Mouse (Mus musculus): ENCODE results near the gene Stk24. TPM values are rescaled to one million over a fixed set of nuclear protein-coding genes. Genes with fewer than 3 reads are reported as not detected.

Stk24 gene
- polyA plus RNA-seq, 1 experiment from 2014 or later: 35.1 TPM

DNA sequence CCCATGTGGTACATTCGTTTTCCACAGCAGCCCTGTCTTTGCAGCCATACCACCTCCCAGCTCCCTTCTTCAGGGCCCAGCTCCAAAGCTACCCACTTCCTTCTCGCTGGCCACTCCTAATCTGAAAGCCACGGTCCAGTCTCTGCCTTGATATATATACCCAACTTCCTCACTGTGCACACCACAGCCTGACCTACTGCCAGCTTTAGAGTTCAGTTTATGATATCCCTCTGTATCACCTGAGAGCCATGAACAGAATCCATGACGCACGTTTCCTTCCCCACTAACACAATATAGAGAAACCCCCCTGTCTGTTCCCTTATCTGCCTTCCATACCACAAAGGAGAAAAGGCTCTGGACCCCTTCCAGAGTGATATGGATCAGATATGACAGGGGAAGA is 61.4 kb downstream of the Stk24 start:
- no peak overlapping the region for H3K9ac ChIP-seq
- H3K27ac ChIP-seq: no peak overlapping the region
- no peaks in the 10 kb centered on the region for H3K9me3 ChIP-seq
- H3K4me2 ChIP-seq (replicated peaks): no peak overlapping the region
- H3K4me1 ChIP-seq: peaks cover 50% of the 10 kb centered on the region
- 75% methylated on average over 5 of the region's 5 CpGs for WGBS
- H3K27me3 ChIP-seq: no peaks in the 10 kb centered on the region
- H3K4me3 ChIP-seq: no peak overlapping the region
- no peak for ATAC-seq (ENCODE audit: low FRiP score, low read depth)
- H3K36me3 ChIP-seq: no peaks in the 10 kb centered on the region

GRCm38 (mm10) chr14:121317312-121317671 is 62.5 kb downstream of the Stk24 start:
- H3K4me2 ChIP-seq (replicated peaks): no peak overlapping the region
- no peak overlapping the region for H3K9ac ChIP-seq
- peaks cover 50% of the 10 kb centered on the region for H3K4me1 ChIP-seq
- no peaks in the 10 kb centered on the region for H3K36me3 ChIP-seq
- peak overlapping the region; percentile 44; the same call in 1 of the 2 replicates for H3K27ac ChIP-seq
- ATAC-seq (ENCODE audit: low FRiP score, low read depth): peak; percentile 16; the same call in 1 of the 2 replicates
- H3K4me3 ChIP-seq: no peak overlapping the region
- no peaks in the 10 kb centered on the region for H3K27me3 ChIP-seq
- 95% methylated on average over 3 of the region's 3 CpGs for WGBS
- no peaks in the 10 kb centered on the region for H3K9me3 ChIP-seq

DNA sequence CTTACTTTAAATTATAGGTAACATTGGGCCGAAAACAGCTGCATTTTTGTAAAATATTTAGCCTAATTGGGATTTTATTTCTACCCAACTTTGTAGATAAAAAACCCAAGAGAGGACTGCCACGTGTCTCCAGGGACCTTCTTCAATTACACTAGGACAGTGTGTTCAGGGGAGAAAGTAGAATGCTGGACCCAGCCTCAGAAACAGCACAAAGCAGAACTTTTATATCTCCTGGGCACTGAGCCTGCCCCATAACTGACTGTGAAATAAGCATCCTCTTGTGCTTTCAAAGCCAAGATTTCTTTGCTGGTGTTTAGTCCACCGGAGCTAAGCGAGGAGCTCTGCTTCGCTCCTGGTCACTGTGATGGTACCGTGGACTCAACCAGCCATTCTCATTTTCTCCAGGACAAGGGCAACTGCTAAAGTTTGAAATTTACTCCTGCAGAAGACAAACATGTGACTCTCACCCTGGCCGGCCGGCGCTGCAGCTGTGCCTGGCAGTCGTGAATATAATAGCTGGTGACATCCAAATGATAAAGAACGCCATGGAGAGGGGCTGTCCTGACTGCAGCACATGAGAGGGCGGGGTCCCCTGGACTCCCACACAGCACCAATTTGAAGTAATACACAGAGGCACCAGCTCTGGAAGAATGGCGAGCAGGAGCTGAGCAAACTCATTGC is 63.0 kb downstream of the Stk24 start:
- ATAC-seq (ENCODE audit: low FRiP score, low read depth): peak; percentile 65
- no peak overlapping the region for H3K9ac ChIP-seq
- no peaks in the 10 kb centered on the region for H3K36me3 ChIP-seq
- no peak overlapping the region for H3K4me3 ChIP-seq
- H3K4me1 ChIP-seq: peaks cover 50% of the 10 kb centered on the region
- H3K27ac ChIP-seq: peak overlapping the region; percentile 44; the same call in 1 of the 2 replicates
- H3K4me2 ChIP-seq (replicated peaks): no peak overlapping the region
- no peaks in the 10 kb centered on the region for H3K9me3 ChIP-seq
- 65% methylated on average over 13 of the region's 13 CpGs for WGBS
- H3K27me3 ChIP-seq: no peaks in the 10 kb centered on the region

DNA sequence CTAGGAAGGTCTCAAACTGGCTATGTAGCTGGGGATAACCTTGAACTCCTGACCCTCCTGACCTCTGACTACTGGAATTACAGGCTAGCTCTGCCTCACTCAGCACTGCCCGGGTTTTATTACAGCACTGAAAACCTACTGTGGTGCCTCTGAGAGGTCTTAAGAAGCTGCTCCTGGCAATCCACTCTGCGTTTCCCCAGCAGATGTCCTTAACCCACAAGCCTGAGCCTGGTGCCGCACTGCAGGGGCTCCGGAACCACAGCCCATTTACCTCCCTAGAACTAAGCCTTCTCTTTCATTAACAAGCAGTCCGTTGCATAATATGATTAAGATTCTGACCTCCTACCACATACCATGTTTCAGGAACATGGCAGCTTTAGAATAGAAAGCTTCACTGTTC is 63.7 kb downstream of the Stk24 start:
- H3K27ac ChIP-seq: no peak overlapping the region; the same call in 1 of the 2 replicates
- no peak overlapping the region for H3K4me2 ChIP-seq (replicated peaks)
- no peaks in the 10 kb centered on the region for H3K27me3 ChIP-seq
- H3K4me1 ChIP-seq: peaks cover 56% of the 10 kb centered on the region
- H3K9ac ChIP-seq: no peak overlapping the region
- no peak overlapping the region for H3K4me3 ChIP-seq
- 36% methylated on average over 5 of the region's 5 CpGs for WGBS
- no peaks in the 10 kb centered on the region for H3K36me3 ChIP-seq
- ATAC-seq (ENCODE audit: low FRiP score, low read depth): no peak
- H3K9me3 ChIP-seq: no peaks in the 10 kb centered on the region

DNA sequence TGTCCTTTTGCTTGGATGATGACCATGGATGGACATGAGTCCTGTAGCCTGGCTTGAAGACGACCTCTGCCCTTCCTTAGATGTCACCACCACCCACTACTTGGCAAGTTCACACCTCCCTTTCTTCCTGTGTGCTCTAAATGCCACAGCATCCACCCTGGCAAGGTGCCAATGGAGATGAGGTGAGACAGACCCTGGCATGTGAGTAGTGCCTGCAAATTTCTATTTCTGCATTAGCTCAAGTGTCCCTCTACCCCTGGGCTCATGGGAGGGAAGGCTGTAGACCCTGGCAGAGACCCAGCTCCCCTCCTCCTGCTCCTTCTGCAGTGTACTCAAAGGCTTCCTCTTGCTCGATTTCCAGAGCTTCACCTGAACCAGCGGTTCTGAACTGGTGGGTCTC is 64.9 kb downstream of the Stk24 start:
- Histone ChIP-seq H3K27me3 (no peaks in the 10 kb centered on the region), H3K27ac (no peak overlapping the region; the same call in 1 of the 2 replicates), H3K9me3 (no peaks in the 10 kb centered on the region), H3K9ac (no peak overlapping the region), H3K4me1 (peaks cover 67% of the 10 kb centered on the region), H3K36me3 (no peaks in the 10 kb centered on the region), H3K4me2 (replicated peaks) (no peak overlapping the region), H3K4me3 (no peak overlapping the region)
- no peak for ATAC-seq (ENCODE audit: low FRiP score, low read depth)
- WGBS: 72% methylated on average over 3 of the region's 3 CpGs

DNA sequence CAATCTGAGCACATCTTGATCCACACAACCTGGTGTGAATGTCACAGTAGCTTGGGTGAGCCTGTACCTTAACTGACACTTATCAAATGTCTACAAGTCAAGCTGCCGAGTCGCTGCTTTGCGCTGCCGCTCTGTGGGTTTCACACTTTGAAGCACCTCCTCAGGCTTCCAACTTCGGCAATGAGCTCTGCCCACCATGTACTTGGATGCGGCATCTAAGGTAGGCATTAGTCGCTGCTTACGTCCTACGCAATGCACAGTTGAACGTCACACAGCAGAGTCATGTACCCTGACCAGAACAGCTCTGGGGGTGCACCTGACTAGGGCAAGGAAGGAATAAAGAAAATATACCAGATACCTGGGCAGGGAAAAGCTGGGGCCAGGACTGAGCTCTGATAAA is 66.5 kb downstream of the Stk24 start:
- Histone ChIP-seq H3K4me3 (no peak overlapping the region), H3K27ac (no peak overlapping the region), H3K4me1 (peaks cover 76% of the 10 kb centered on the region), H3K9ac (no peak overlapping the region), H3K4me2 (replicated peaks) (no peak overlapping the region), H3K36me3 (no peaks in the 10 kb centered on the region), H3K27me3 (no peaks in the 10 kb centered on the region), H3K9me3 (no peaks in the 10 kb centered on the region)
- 91% methylated on average over 10 of the region's 10 CpGs for WGBS
- no peak for ATAC-seq (ENCODE audit: low FRiP score, low read depth)

DNA sequence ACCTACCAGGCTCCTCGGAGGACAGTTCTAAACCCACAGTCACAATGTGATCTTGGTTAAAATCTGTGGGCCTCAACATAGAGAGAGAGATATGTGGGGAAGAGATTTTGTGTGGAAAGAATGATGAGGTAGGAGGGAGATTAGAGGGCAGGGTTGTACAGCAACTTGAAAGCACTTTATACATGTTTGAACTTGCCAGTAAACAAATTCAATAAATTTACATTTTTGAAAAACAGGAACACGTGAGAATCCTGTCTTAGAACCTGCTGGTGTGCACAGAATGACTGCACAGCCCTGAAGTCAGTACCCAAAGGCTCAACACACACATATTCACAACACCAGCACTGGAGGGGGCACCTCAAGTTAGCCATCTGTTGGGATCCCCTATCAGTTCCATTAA is 68.7 kb downstream of the Stk24 start:
- peaks cover 61% of the 10 kb centered on the region for H3K4me1 ChIP-seq
- WGBS: 80% methylated on average over 2 of the region's 2 CpGs

GRCm38 (mm10) chr14:121310325-121311080 is 69.3 kb downstream of the Stk24 start:
- ATAC-seq (ENCODE audit: low FRiP score, low read depth): 0 out of 2 replicates have a peak, but pooled peaks have one; percentile 22
- H3K27me3 ChIP-seq: no peaks in the 10 kb centered on the region
- WGBS: 80% methylated on average over 6 of the region's 6 CpGs
- no peak overlapping the region for H3K4me3 ChIP-seq
- no peak overlapping the region for H3K27ac ChIP-seq
- peaks cover 60% of the 10 kb centered on the region for H3K4me1 ChIP-seq
- no peak overlapping the region for H3K9ac ChIP-seq
- peaks cover 12% of the 10 kb centered on the region; the same call in 1 of the 2 replicates for H3K36me3 ChIP-seq
- no peaks in the 10 kb centered on the region for H3K9me3 ChIP-seq
- no peak overlapping the region for H3K4me2 ChIP-seq (replicated peaks)

More for the DNA sequence above, 68.7 kb downstream of the Stk24 start:
- no peaks in the 10 kb centered on the region for H3K9me3 ChIP-seq
- H3K4me2 ChIP-seq (replicated peaks): no peak overlapping the region
- no peak overlapping the region for H3K9ac ChIP-seq
- ATAC-seq (ENCODE audit: low FRiP score, low read depth): no peak
- no peaks in the 10 kb centered on the region for H3K27me3 ChIP-seq
- peaks cover 12% of the 10 kb centered on the region; the same call in 1 of the 2 replicates for H3K36me3 ChIP-seq
- H3K4me3 ChIP-seq: no peak overlapping the region
- H3K27ac ChIP-seq: no peak overlapping the region

- ATAC-seq (ENCODE audit: low FRiP score, low read depth): no peak
- Histone ChIP-seq H3K36me3 (peaks cover 12% of the 10 kb centered on the region; the same call in 1 of the 2 replicates), H3K4me3 (no peak overlapping the region), H3K9me3 (no peaks in the 10 kb centered on the region), H3K4me2 (replicated peaks) (no peak overlapping the region), H3K27me3 (no peaks in the 10 kb centered on the region), H3K4me1 (peaks cover 54% of the 10 kb centered on the region), H3K27ac (no peak overlapping the region), H3K9ac (no peak overlapping the region)
- 72% methylated on average over 3 of the region's 3 CpGs for WGBS
These were observed 69.9 kb downstream of the Stk24 start for GRCm38 (mm10) chr14:121309909-121310308.

DNA sequence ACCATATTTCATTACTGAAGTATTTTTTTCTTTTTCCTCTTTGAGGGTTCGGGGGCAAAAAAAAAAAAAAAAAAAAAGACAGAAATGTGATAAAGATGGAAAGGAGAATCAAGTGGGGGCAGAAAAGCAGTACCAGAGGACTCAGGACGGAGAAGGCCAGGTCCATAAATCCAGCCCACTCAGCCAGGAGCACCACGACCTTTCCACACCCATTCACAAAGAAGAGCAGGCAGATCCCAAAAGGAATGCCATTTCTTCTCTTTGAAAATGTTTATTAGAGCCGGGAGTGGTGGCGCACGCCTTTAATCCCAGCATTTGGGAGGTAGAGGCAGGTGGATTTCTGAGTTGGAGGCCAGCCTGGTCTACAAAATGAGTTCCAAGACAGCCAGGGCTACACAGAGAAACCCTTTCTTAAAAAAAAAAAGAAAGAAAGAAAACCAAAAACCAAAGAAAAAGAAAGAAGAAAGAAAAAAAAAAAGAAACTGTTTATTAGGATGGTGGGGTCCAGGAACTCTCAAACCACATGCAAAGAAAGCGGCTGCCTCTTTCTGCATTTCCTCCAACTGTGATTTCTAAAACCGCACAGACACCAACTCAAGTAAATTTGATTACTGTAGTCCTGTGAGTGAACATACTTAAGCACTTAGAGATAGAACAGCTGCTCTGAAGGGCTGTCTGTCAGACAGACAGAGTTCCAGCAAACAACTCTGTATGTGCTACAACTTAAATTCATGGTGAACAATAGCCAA is 74.3 kb downstream of the Stk24 start:
- H3K9ac ChIP-seq: no peak overlapping the region
- peaks cover 30% of the 10 kb centered on the region for H3K36me3 ChIP-seq
- WGBS: 64% methylated on average over 8 of the region's 8 CpGs
- no peaks in the 10 kb centered on the region for H3K9me3 ChIP-seq
- H3K4me3 ChIP-seq: no peak overlapping the region
- H3K27ac ChIP-seq: no peak overlapping the region
- H3K4me2 ChIP-seq (replicated peaks): no peak overlapping the region
- peaks cover 34% of the 10 kb centered on the region for H3K4me1 ChIP-seq
- ATAC-seq (ENCODE audit: low FRiP score, low read depth): no peak
- no peaks in the 10 kb centered on the region for H3K27me3 ChIP-seq

DNA sequence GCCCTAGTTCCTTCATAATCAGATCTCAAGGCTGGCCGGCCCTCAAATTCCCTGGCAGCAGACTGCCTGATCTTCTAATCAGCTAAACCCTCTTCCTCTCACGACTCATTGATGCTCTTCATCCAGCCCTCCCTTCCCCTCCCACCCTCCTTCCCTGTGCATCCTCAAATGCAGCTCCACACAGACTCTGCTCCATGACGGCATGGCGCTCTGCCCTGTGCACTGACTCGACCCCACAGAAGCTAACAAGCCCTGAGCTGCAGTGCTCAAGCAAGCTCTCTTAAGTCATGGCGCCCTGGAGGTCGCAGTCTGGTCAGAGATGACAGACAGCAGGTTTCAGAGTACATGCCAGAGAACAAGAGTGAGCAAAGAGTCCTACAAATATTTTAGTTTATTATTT is 75.3 kb downstream of the Stk24 start:
- Histone ChIP-seq H3K9ac (no peak overlapping the region), H3K4me3 (no peak overlapping the region), H3K36me3 (peaks cover 39% of the 10 kb centered on the region), H3K4me1 (peaks cover 24% of the 10 kb centered on the region), H3K27ac (no peak overlapping the region), H3K9me3 (no peaks in the 10 kb centered on the region), H3K27me3 (no peaks in the 10 kb centered on the region), H3K4me2 (replicated peaks) (no peak overlapping the region)
- ATAC-seq (ENCODE audit: low FRiP score, low read depth): no peak
- 73% methylated on average over 7 of the region's 7 CpGs for WGBS

DNA sequence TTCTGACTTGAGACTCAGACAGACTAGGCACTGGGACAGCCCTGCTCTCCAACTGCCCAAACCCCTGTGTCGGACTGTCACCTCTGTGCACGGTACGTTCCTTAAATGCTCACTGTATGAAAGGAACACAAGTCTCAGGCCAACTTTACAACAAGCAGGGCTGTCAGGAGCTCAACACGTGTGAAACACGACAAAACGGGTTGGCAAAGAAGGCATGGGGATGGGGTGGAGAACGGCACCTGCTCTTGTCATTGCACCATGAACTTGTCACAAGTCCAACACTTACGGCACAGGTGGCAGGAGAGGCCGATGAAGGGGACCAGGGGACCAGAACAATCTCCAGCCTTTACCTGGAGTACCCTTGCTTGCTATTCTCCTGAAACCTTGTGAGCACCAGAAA is 80.7 kb downstream of the Stk24 start:
- ATAC-seq (ENCODE audit: low FRiP score, low read depth): no peak
- Histone ChIP-seq H3K4me3 (no peak overlapping the region), H3K27me3 (no peaks in the 10 kb centered on the region), H3K4me2 (replicated peaks) (no peak overlapping the region), H3K9ac (no peak overlapping the region), H3K4me1 (peaks cover 10% of the 10 kb centered on the region), H3K9me3 (no peaks in the 10 kb centered on the region), H3K27ac (no peak overlapping the region), H3K36me3 (peaks cover 65% of the 10 kb centered on the region)
- 91% methylated on average over 9 of the region's 9 CpGs for WGBS

Data from limb, embryonic 13.5 days (tissue).